Mouse (Mus musculus) neural tube, embryonic 11.5 days (tissue): ENCODE measurements around the gene Cldn24. TPM values are rescaled to one million over a fixed set of nuclear protein-coding genes. Genes with fewer than 3 reads are reported as not detected.
"Not testable (repeated sequence)": the region's sequence is repeated elsewhere in the genome, so short reads cannot be mapped to it uniquely, and the experiment has no call there.

Experiments used
- ATAC-seq: fragments of 200-750 bp; cut with Nextera tagmentation; 2 replicates; pipeline ENCODE4 v1.8.0; 2017; ENCODE audit warnings: moderate number of reproducible peaks, mild to moderate bottlenecking, moderate TSS enrichment, moderate library complexity; ENCODE audit not compliant: insufficient read depth, low FRiP score, low TSS enrichment
- DNase-seq: peaks from one replicate; pipeline ENCODE4 v3.0.0-alpha.2; 2015; ENCODE audit warnings: low spot score
- H3K27ac ChIP-seq: fragments of 300-500 bp; sonication (generic); 2 replicates; pipeline ENCODE4 v1.5.1; 2014; ENCODE audit warnings: low read depth, mild to moderate bottlenecking, low read length
- H3K27me3 ChIP-seq: fragments of 300-500 bp; sonication (generic); 2 replicates; pipeline ENCODE4 v1.6.1; 2014; ENCODE audit warnings: mild to moderate bottlenecking, low read length, mixed read lengths; ENCODE audit not compliant: control insufficient read depth, insufficient read depth
- H3K36me3 ChIP-seq: fragments of 300-500 bp; sonication (generic); 2 replicates; pipeline ENCODE4 v1.6.1; 2014; ENCODE audit warnings: mild to moderate bottlenecking, low read length, moderate library complexity, mixed read lengths; ENCODE audit not compliant: control insufficient read depth, insufficient read depth
- H3K4me1 ChIP-seq: fragments of 300-500 bp; sonication (generic); 2 replicates; pipeline ENCODE4 v1.6.1; 2014; ENCODE audit warnings: low read length, mixed read lengths; ENCODE audit not compliant: control insufficient read depth, insufficient read depth
- H3K4me2 ChIP-seq: fragments of 300-500 bp; sonication (generic); 2 replicates; pipeline ENCODE4 v1.6.1; 2014; ENCODE audit warnings: low read depth, mild to moderate bottlenecking, moderate library complexity
- H3K4me3 ChIP-seq: fragments of 300-500 bp; sonication (generic); 2 replicates; pipeline ENCODE4 v1.5.1; 2014; ENCODE audit warnings: low read depth, low read length
- H3K9ac ChIP-seq: fragments of 300-500 bp; sonication (generic); 2 replicates; pipeline ENCODE4 v1.6.1; 2014; ENCODE audit warnings: mild to moderate bottlenecking, low read length
- H3K9me3 ChIP-seq: fragments of 300-500 bp; sonication (generic); 2 replicates; pipeline ENCODE4 v1.6.1; 2016; ENCODE audit warnings: low read length; ENCODE audit not compliant: control insufficient read depth
- WGBS: fragments of 180-500 bp; shearing (Covaris S2); extraction: QIAGEN DNeasy Blood & Tissue Kit; methylation state at CpG from one replicate; pipeline ENCODE4 v1.1.7; 2014; 5-methylcytosine and 5-hydroxymethylcytosine counted together
- polyA plus RNA-seq: library from polyadenylated mRNA; unstranded; fragments of >200 nt; fragmentation: Nextera tagmentation; extraction: Ambion mirVana; gene quantifications from 2 replicates; pipeline ENCODE4 v1.2.1, GENCODE M21; 2014

Gene Cldn24
- polyA plus RNA-seq, 1 experiment from 2014 or later: not detected

GRCm38 (mm10) chr8:47820914-47821772 is 800 bp upstream of the Cldn24 start:
- ATAC-seq (no peak), DNase-seq (no peak)
- no peaks in the 10 kb centered on the region for H3K27me3 ChIP-seq
- 88% methylated on average over 20 of the region's 20 CpGs for WGBS
- no peak overlapping the region for H3K4me3 ChIP-seq
- no peak overlapping the region for H3K27ac ChIP-seq
- H3K9me3 ChIP-seq: no peaks in the 10 kb centered on the region
- no peak overlapping the region for H3K9ac ChIP-seq
- no peak overlapping the region for H3K4me2 ChIP-seq
- H3K36me3 ChIP-seq: no peaks in the 10 kb centered on the region
- no peaks in the 10 kb centered on the region for H3K4me1 ChIP-seq

- H3K4me1 ChIP-seq, H3K9ac ChIP-seq, H3K36me3 ChIP-seq, ATAC-seq, DNase-seq, H3K27me3 ChIP-seq, H3K9me3 ChIP-seq, H3K4me3 ChIP-seq, H3K27ac ChIP-seq, H3K4me2 ChIP-seq: not testable (repeated sequence)
- 88% methylated on average over 7 of the region's 9 CpGs for WGBS
Measured at GRCm38 (mm10) chr8:47822541-47822940, 598 bp downstream of the Cldn24 start.

GRCm38 (mm10) chr8:47823777-47824176 is 1.8 kb downstream of the Cldn24 start:
- DNase-seq: no peak
- 75% methylated on average over 10 of the region's 10 CpGs for WGBS

GRCm38 (mm10) chr8:47824182-47824581 is 2.2 kb downstream of the Cldn24 start, which contains the start of gene Cldn22:
Cldn22 (plus strand) TSS chr8:47824482.
- 80% methylated on average over 13 of the region's 13 CpGs for WGBS
- H3K9me3 ChIP-seq: no peaks in the 10 kb centered on the region
- H3K27me3 ChIP-seq: no peaks in the 10 kb centered on the region
- H3K4me3 ChIP-seq: no peak within 1 kb of the TSS
- no peak within 1 kb of the TSS for H3K27ac ChIP-seq
- H3K9ac ChIP-seq: no peak within 1 kb of the TSS
- DNase-seq (no peak), ATAC-seq (no peak)
- no peaks in the 10 kb centered on the region for H3K36me3 ChIP-seq
- H3K4me2 ChIP-seq: no peak within 1 kb of the TSS
- H3K4me1 ChIP-seq: no peaks in the 10 kb centered on the region

More at GRCm38 (mm10) chr8:47823777-47824176, 1.8 kb downstream of the Cldn24 start:
- no peak overlapping the region for H3K27ac ChIP-seq
- no peaks in the 10 kb centered on the region for H3K36me3 ChIP-seq
- H3K4me1 ChIP-seq: no peaks in the 10 kb centered on the region
- no peak overlapping the region for H3K4me3 ChIP-seq
- H3K27me3 ChIP-seq: no peaks in the 10 kb centered on the region
- no peak for ATAC-seq
- H3K9me3 ChIP-seq: no peaks in the 10 kb centered on the region
- H3K9ac ChIP-seq: no peak overlapping the region
- no peak overlapping the region for H3K4me2 ChIP-seq

- Histone ChIP-seq H3K4me2 (no peak overlapping the region), H3K27me3 (no peaks in the 10 kb centered on the region), H3K36me3 (no peaks in the 10 kb centered on the region), H3K4me1 (no peaks in the 10 kb centered on the region), H3K9me3 (no peaks in the 10 kb centered on the region), H3K4me3 (no peak overlapping the region), H3K9ac (no peak overlapping the region), H3K27ac (no peak overlapping the region)
- ATAC-seq (no peak), DNase-seq (no peak)
- 59% methylated on average over 5 of the region's 5 CpGs for WGBS
Measured at GRCm38 (mm10) chr8:47825596-47825995, 3.7 kb downstream of the Cldn24 start.

GRCm38 (mm10) chr8:47826911-47827310 is 5.0 kb downstream of the Cldn24 start:
- DNase-seq (no peak), ATAC-seq (no peak)
- no peaks in the 10 kb centered on the region for H3K9me3 ChIP-seq
- H3K4me2 ChIP-seq: no peak overlapping the region
- no peaks in the 10 kb centered on the region for H3K4me1 ChIP-seq
- H3K9ac ChIP-seq: no peak overlapping the region
- no peaks in the 10 kb centered on the region for H3K27me3 ChIP-seq
- no peak overlapping the region for H3K27ac ChIP-seq
- no peak overlapping the region for H3K4me3 ChIP-seq
- 90% methylated on average over 9 of the region's 9 CpGs for WGBS
- H3K36me3 ChIP-seq: no peaks in the 10 kb centered on the region

GRCm38 (mm10) chr8:47832616-47833015 is 10.7 kb downstream of the Cldn24 start:
- no peaks in the 10 kb centered on the region for H3K27me3 ChIP-seq
- DNase-seq (no peak), ATAC-seq (no peak)
- H3K4me2 ChIP-seq: no peak overlapping the region
- H3K27ac ChIP-seq: no peak overlapping the region
- no peak overlapping the region for H3K9ac ChIP-seq
- 86% methylated on average over 6 of the region's 6 CpGs for WGBS
- no peak overlapping the region for H3K4me3 ChIP-seq
- H3K9me3 ChIP-seq: no peaks in the 10 kb centered on the region
- no peaks in the 10 kb centered on the region for H3K4me1 ChIP-seq
- H3K36me3 ChIP-seq: no peaks in the 10 kb centered on the region

GRCm38 (mm10) chr8:47833944-47834343 is 12.0 kb downstream of the Cldn24 start:
- H3K27me3 ChIP-seq: no peaks in the 10 kb centered on the region
- WGBS: 52% methylated on average over 1 of the region's 1 CpGs
- H3K27ac ChIP-seq: no peak overlapping the region
- H3K4me2 ChIP-seq: no peak overlapping the region
- no peak overlapping the region for H3K9ac ChIP-seq
- DNase-seq: no peak
- no peaks in the 10 kb centered on the region for H3K9me3 ChIP-seq
- no peaks in the 10 kb centered on the region for H3K4me1 ChIP-seq
- H3K4me3 ChIP-seq: no peak overlapping the region
- ATAC-seq: no peak
- no peaks in the 10 kb centered on the region for H3K36me3 ChIP-seq

- Histone ChIP-seq H3K27me3 (no peaks in the 10 kb centered on the region), H3K4me1 (peaks cover 3% of the 10 kb centered on the region; the same call in 1 of the 2 replicates), H3K4me3 (no peak overlapping the region), H3K9ac (no peak overlapping the region), H3K36me3 (peaks cover 4% of the 10 kb centered on the region; the same call in 1 of the 2 replicates), H3K27ac (no peak overlapping the region), H3K9me3 (no peaks in the 10 kb centered on the region), H3K4me2 (no peak overlapping the region)
- ATAC-seq: no peak
- no peak for DNase-seq
- 79% methylated on average over 7 of the region's 7 CpGs for WGBS
Measured at GRCm38 (mm10) chr8:47843063-47843462, 21.1 kb downstream of the Cldn24 start.
